In genomic region chr13:28294272-28294671, GRCm38 (mm10) we compare ENCODE assay signal across 15 mouse cellular contexts. TPM values are rescaled to one million over a fixed set of nuclear protein-coding genes. Genes with fewer than 3 reads are reported as not detected.
A peak's percentile ranks its signal among the peaks of the same experiment; 100 is the strongest.
DNase-seq lines count a peak whose midpoint lies in the region; ATAC-seq and TF ChIP-seq lines count a peak whose summit lies in the region.
"Had no signal": no experiment of that assay in that cellular context is flagged by ENCODE, and none has a peak within 500 bp of the region (broad histone marks: within the 10 kb centered on the region; RNA-seq: fewer than 3 reads in every experiment).

No protein-coding gene starts in this region.

- WGBS in lung, embryonic 16.5 days, result 84% methylated on average over 4 of the region's 4 CpGs
- WGBS in forebrain, embryonic 13.5 days, result 52% methylated on average over 4 of the region's 4 CpGs
- 71% methylated on average over 4 of the region's 4 CpGs for WGBS in hindbrain, embryonic 16.5 days
- 57% methylated on average over 4 of the region's 4 CpGs for WGBS in midbrain, embryonic 16.5 days

- no peak overlapping the region for H3K4me2 ChIP-seq in lung, embryonic 16.5 days (ENCODE audit: low read depth, low read length)
- peak overlapping the region; percentile 33; the same call in 1 of the 2 replicates for H3K4me2 ChIP-seq in forebrain, embryonic 13.5 days
- no peak overlapping the region for H3K4me2 ChIP-seq in hindbrain, embryonic 16.5 days (ENCODE audit: low read length)
- H3K4me2 ChIP-seq in midbrain, embryonic 16.5 days (ENCODE audit: low read length), result no peak overlapping the region
- H3K4me2 ChIP-seq: heart, embryonic 12.5 days; lung, embryonic 15.5 days had no signal

- no peak for DNase-seq in lung, postnatal 10 days
- no peak for DNase-seq in left cerebral cortex, adult 2 months (ENCODE audit: extremely low spot score in 1 of 2, low spot score in 2 of 2)
- DNase-seq in layer of hippocampus, postnatal 25 days (ENCODE audit: extremely low spot score in 1 of 2, low spot score in 1 of 2), result no peak
- DNase-seq in lung, postnatal 4 days, result no peak
- DNase-seq: adrenal gland, postnatal 14 days; cerebellum, postnatal 36 days; gastrocnemius, adult 2 months had no signal

- H3K36me3 ChIP-seq in lung, embryonic 16.5 days (ENCODE audit: control insufficient read depth, insufficient read depth, low read length), result no peaks in the 10 kb centered on the region
- H3K36me3 ChIP-seq in forebrain, embryonic 13.5 days (ENCODE audit: poor library complexity, severe bottlenecking), result no peaks in the 10 kb centered on the region
- H3K36me3 ChIP-seq in hindbrain, embryonic 16.5 days (ENCODE audit: control insufficient read depth, insufficient read depth, low read length), result no peaks in the 10 kb centered on the region
- H3K36me3 ChIP-seq in midbrain, embryonic 16.5 days (ENCODE audit: control insufficient read depth, insufficient read depth, low read length), result no peaks in the 10 kb centered on the region
- H3K36me3 ChIP-seq: heart, embryonic 12.5 days; lung, embryonic 15.5 days; neural tube, embryonic 12.5 days had no signal

- ATAC-seq in lung, embryonic 16.5 days (ENCODE audit: low read depth), result no peak
- no peak for ATAC-seq in forebrain, embryonic 13.5 days
- peak; percentile 19; the same call in 1 of the 2 replicates for ATAC-seq in hindbrain, embryonic 16.5 days
- ATAC-seq in midbrain, embryonic 16.5 days, result peak; percentile 59

- intact Hi-C loops in left cerebral cortex, adult 2 months (cut with DNase I), result no loop called here

- no peak overlapping the region for H3K9ac ChIP-seq in lung, embryonic 16.5 days (ENCODE audit: low read length)
- H3K9ac ChIP-seq in forebrain, embryonic 13.5 days, result no peak overlapping the region
- H3K9ac ChIP-seq in hindbrain, embryonic 16.5 days (ENCODE audit: low read depth, low read length), result no peak overlapping the region
- H3K9ac ChIP-seq in midbrain, embryonic 16.5 days (ENCODE audit: low read depth, low read length), result no peak overlapping the region
- H3K9ac ChIP-seq: heart, embryonic 12.5 days; lung, embryonic 15.5 days; neural tube, embryonic 12.5 days had no signal

- H3K4me3 ChIP-seq in lung, embryonic 16.5 days (ENCODE audit: low read length), result no peak overlapping the region
- no peak overlapping the region for H3K4me3 ChIP-seq in forebrain, embryonic 13.5 days
- H3K4me3 ChIP-seq in hindbrain, embryonic 16.5 days (ENCODE audit: low read length), result no peak overlapping the region
- H3K4me3 ChIP-seq in midbrain, embryonic 16.5 days (ENCODE audit: low read depth, low read length), result no peak overlapping the region
- H3K4me3 ChIP-seq in left cerebral cortex, adult 2 months, result no peak overlapping the region
- H3K4me3 ChIP-seq: gastrocnemius, adult 2 months; heart, embryonic 12.5 days; layer of hippocampus, adult 2 months; lung, embryonic 15.5 days; neural tube, embryonic 12.5 days had no signal

- TF ChIP-seq CTCF in left cerebral cortex, adult 2 months (IDR thresholded peaks at IDR 0.05), result no peak

- H3K9me3 ChIP-seq in lung, embryonic 16.5 days (ENCODE audit: control insufficient read depth, low read length), result no peaks in the 10 kb centered on the region
- H3K9me3 ChIP-seq in forebrain, embryonic 13.5 days (replicated peaks), result no peaks in the 10 kb centered on the region
- no peaks in the 10 kb centered on the region for H3K9me3 ChIP-seq in hindbrain, embryonic 16.5 days (ENCODE audit: control insufficient read depth, low read length)
- no peaks in the 10 kb centered on the region for H3K9me3 ChIP-seq in midbrain, embryonic 16.5 days (replicated peaks; ENCODE audit: control insufficient read depth, low read length, poor library complexity, severe bottlenecking)
- H3K9me3 ChIP-seq: heart, embryonic 12.5 days; lung, embryonic 15.5 days; neural tube, embryonic 12.5 days had no signal

- peak overlapping the region; percentile 69; the same call in 1 of the 2 replicates for H3K27ac ChIP-seq in lung, embryonic 16.5 days (ENCODE audit: low read length)
- H3K27ac ChIP-seq in forebrain, embryonic 13.5 days, result peak overlapping the region; percentile 74
- H3K27ac ChIP-seq in hindbrain, embryonic 16.5 days (ENCODE audit: low read depth, low read length), result peak overlapping the region; percentile 45
- peak overlapping the region; percentile 82 for H3K27ac ChIP-seq in midbrain, embryonic 16.5 days (ENCODE audit: low read length)
- H3K27ac ChIP-seq in left cerebral cortex, adult 2 months, result no peak overlapping the region
- H3K27ac ChIP-seq: gastrocnemius, adult 2 months; layer of hippocampus, adult 2 months; neural tube, embryonic 12.5 days had no signal

- no peaks in the 10 kb centered on the region for H3K27me3 ChIP-seq in lung, embryonic 16.5 days (ENCODE audit: control insufficient read depth, insufficient read depth, low read depth, low read length)
- no peaks in the 10 kb centered on the region for H3K27me3 ChIP-seq in forebrain, embryonic 13.5 days
- H3K27me3 ChIP-seq in hindbrain, embryonic 16.5 days (replicated peaks; ENCODE audit: control insufficient read depth, insufficient read depth, low read length), result no peaks in the 10 kb centered on the region
- no peaks in the 10 kb centered on the region for H3K27me3 ChIP-seq in midbrain, embryonic 16.5 days (ENCODE audit: control insufficient read depth, insufficient read depth, low read depth, low read length)
- H3K27me3 ChIP-seq: heart, embryonic 12.5 days; lung, embryonic 15.5 days; neural tube, embryonic 12.5 days had no signal

- H3K4me1 ChIP-seq in lung, embryonic 16.5 days (replicated peaks; ENCODE audit: control insufficient read depth, insufficient read depth, low read length), result peaks cover 14% of the 10 kb centered on the region; the same call in 1 of the 2 replicates
- peaks cover 33% of the 10 kb centered on the region for H3K4me1 ChIP-seq in forebrain, embryonic 13.5 days
- peaks cover 20% of the 10 kb centered on the region for H3K4me1 ChIP-seq in hindbrain, embryonic 16.5 days (ENCODE audit: control insufficient read depth, insufficient read depth, low read depth, low read length)
- peaks cover 23% of the 10 kb centered on the region for H3K4me1 ChIP-seq in midbrain, embryonic 16.5 days (ENCODE audit: control insufficient read depth, insufficient read depth, low read length)

RNA-seq across cellular contexts. Expression of gene Gm11361, which starts 36.9 kb away (rescaled TPM):
- 7.8 and 10.9 TPM in 2 replicates for polyA plus RNA-seq in lung, embryonic 16.5 days (2015; fragmentation: Nextera tagmentation; extraction: Ambion mirVana)
- 5.1 and 5.9 TPM in 2 replicates for polyA plus RNA-seq in forebrain, embryonic 13.5 days (2015; fragmentation: Nextera tagmentation; extraction: Ambion mirVana)
- 3.2 and 3.4 TPM in 2 replicates for polyA plus RNA-seq in hindbrain, embryonic 16.5 days (2015; fragmentation: Nextera tagmentation; extraction: Ambion mirVana)
- polyA plus RNA-seq in midbrain, embryonic 16.5 days (2015; fragmentation: Nextera tagmentation; extraction: Ambion mirVana), result 1.5 and 2.5 TPM in 2 replicates
- total RNA-seq in left cerebral cortex, adult 2 months (2021), result 10 to 100 TPM; 43.4 to 52.0 TPM
- 10 to 100 TPM; 60.5 to 69.6 TPM for total RNA-seq in layer of hippocampus, postnatal 25 days (2021)

Comparison
In these comparisons a context has a peak if more than half of its experiments do, and no peak if none do; other contexts are left out.
1. ATAC-seq: peak in hindbrain, embryonic 16.5 days (single experiment) and midbrain, embryonic 16.5 days (single experiment); none in lung, embryonic 16.5 days (single experiment) and forebrain, embryonic 13.5 days (single experiment).